Mouse (Mus musculus) small intestine, adult 2 months (tissue): ENCODE measurements around the gene Bpi. TPM values are rescaled to one million over a fixed set of nuclear protein-coding genes. Genes with fewer than 3 reads are reported as not detected.

Experiments used
- H3K27ac ChIP-seq: fragments of 200-500 bp; 2 replicates; pipeline ENCODE4 v1.5.1; 2012; ENCODE audit warnings: low read depth, low read length, control low read depth, inconsistent platforms; ENCODE audit not compliant: insufficient read depth
- H3K27me3 ChIP-seq: fragments of 200-500 bp; 2 replicates; pipeline ENCODE4 v1.6.1; 2012; ENCODE audit warnings: mild to moderate bottlenecking, moderate library complexity, low read length, inconsistent platforms; ENCODE audit not compliant: control insufficient read depth, insufficient read depth
- H3K36me3 ChIP-seq: fragments of 200-500 bp; 2 replicates; pipeline ENCODE4 v1.6.1; 2012; ENCODE audit warnings: mild to moderate bottlenecking, low read length, control low read depth, inconsistent platforms; ENCODE audit not compliant: control insufficient read depth, insufficient read depth
- H3K4me1 ChIP-seq: fragments of 200-500 bp; 2 replicates; pipeline ENCODE4 v1.6.1; 2012; ENCODE audit warnings: low read length, inconsistent platforms, mixed read lengths; ENCODE audit not compliant: control insufficient read depth, insufficient read depth, insufficient read length
- H3K4me3 ChIP-seq: fragments of 200-500 bp; 2 replicates; pipeline ENCODE4 v1.5.1; 2012; ENCODE audit warnings: low read depth, mild to moderate bottlenecking, control low read depth, inconsistent platforms, low read length, moderate library complexity
- CTCF ChIP-seq: fragments of 200-500 bp; IDR thresholded peaks from 2 replicates; pipeline ENCODE4 v1.5.1; 2012; ENCODE audit warnings: low read depth, mild to moderate bottlenecking, control low read depth, inconsistent platforms, low read length, moderate library complexity, mixed read lengths; ENCODE audit not compliant: insufficient replicate concordance, insufficient read length; ENCODE audit errors: extremely low read depth
- POLR2A ChIP-seq: fragments of 200-500 bp; IDR thresholded peaks from 2 replicates; pipeline ENCODE4 v1.6.1; 2012; ENCODE audit warnings: low read depth, mild to moderate bottlenecking, control low read depth, inconsistent platforms, low read length, moderate library complexity
- WGBS: fragments of 180-500 bp; shearing (Covaris S2); methylation state at CpG from one replicate; pipeline ENCODE4 v1.1.7; 2018; 5-methylcytosine and 5-hydroxymethylcytosine counted together
- polyA plus RNA-seq: library from polyadenylated mRNA; depleted of rRNA; stranded (reverse); fragments of >200 nt; gene quantifications from 2 replicates; pipeline ENCODE4 v1.2.3, GENCODE M21; 2012

Bpi gene
- polyA plus RNA-seq, 1 experiment: not detected

DNA sequence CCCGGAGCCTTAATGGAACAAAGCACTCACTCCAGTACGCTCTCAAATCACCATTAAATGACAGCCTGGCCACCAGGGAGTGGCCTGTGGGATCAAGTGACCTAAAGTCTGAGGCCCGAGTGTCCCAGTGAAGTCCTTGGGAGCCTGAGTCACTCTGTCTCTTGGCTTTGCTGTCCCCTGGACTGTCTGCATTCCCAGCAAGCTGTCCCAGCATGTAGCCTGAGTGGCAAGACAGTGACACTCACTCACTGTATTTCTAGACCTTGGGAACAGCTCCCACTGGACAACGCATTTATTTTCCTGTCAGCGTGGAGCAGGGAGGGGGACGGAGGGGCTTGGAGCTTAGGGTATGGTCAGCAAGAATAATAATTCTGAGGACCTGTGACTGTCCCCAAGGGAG lies 18.6 kb downstream of the Bpi start:
- Histone ChIP-seq H3K4me3 (no peak overlapping the region), H3K4me1 (no peaks in the 10 kb centered on the region), H3K27ac (no peak overlapping the region), H3K27me3 (no peaks in the 10 kb centered on the region), H3K36me3 (no peaks in the 10 kb centered on the region)
- WGBS: 85% methylated on average over 6 of the region's 6 CpGs
- TF ChIP-seq CTCF (no peak), POLR2A (no peak)

DNA sequence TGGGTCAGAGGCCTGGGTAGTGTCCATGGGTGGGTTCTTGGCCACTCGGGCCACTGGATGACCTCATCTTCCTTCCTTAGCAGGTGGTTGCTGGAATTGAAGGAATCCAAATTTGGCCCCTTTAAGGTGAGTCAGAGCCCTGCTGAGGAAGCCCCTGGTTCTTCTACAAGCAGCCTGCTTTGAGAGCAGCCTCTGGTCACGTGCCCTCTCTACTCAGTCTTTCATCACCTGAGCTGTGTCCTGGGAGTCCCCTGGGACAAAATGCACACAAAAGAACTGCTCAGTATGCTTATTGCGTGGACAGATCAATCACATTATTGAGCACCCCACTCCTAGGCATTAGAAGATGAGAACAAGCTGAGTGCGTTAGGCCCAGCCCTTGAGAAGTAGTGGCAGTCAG lies 19.0 kb downstream of the Bpi start:
- no peaks in the 10 kb centered on the region for H3K36me3 ChIP-seq
- TF ChIP-seq CTCF: no peak
- TF ChIP-seq POLR2A: no peak
- H3K27me3 ChIP-seq: no peaks in the 10 kb centered on the region
- H3K27ac ChIP-seq: no peak overlapping the region
- H3K4me1 ChIP-seq: no peaks in the 10 kb centered on the region
- no peak overlapping the region for H3K4me3 ChIP-seq
- 81% methylated on average over 4 of the region's 4 CpGs for WGBS

DNA sequence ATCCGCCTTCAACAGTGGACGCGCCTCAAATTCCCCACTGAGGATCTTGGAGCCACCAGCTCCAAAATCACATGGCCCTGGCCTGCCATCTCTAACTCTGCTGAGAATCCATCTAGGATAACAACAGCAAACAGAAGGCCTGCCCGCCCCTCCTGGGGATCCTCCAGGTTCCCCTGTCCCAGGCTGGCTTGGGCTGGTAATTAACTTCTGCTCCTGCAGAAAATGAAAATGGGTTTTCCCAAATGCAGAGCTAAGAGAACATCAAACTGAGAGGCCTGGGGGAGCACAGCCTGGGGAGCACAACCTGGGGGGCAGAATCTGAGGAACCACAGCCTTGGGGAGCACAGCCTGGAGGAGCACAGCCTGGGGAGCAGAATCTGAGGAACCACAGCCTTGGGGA lies 21.8 kb downstream of the Bpi start:
- Histone ChIP-seq H3K27me3 (no peaks in the 10 kb centered on the region), H3K36me3 (no peaks in the 10 kb centered on the region), H3K4me3 (no peak overlapping the region), H3K4me1 (no peaks in the 10 kb centered on the region), H3K27ac (no peak overlapping the region)
- 89% methylated on average over 4 of the region's 4 CpGs for WGBS
- no peak for TF ChIP-seq POLR2A
- no peak for TF ChIP-seq CTCF

DNA sequence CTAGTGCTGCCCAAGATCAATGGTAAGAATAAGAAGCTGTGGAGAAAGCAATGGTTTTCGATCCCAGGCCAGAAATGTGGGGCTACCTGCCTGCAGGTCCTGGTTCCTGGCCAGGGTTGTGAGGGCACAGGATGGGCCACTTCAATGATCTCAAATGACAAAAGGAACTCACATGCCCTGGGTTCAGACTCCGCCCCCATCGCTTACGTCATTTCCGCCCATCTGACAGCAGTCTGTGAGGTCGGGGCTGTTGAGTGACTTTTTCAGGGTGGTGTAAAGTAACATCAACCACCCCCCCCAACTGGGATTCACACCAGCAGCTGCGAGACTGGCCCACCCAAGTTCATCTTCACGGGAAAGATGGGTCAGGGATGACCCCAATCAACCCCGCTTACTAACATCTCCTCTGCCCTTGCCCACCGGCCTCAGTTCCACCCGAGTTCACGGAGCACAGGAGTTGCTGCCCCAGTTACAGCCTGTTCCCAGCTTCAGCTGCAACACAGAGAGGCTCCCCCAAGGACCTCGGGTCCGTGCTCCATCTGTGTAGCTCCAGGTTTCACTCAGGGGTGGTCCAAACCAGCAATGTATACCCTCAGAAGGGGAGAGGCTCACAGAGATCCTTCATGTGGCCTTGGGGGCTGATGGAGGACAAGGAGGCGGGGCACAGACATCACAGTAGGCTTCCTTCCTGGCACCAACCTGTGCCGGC lies 23.8 kb downstream of the Bpi start:
- TF ChIP-seq POLR2A: no peak
- no peak for TF ChIP-seq CTCF
- Histone ChIP-seq H3K27me3 (no peaks in the 10 kb centered on the region), H3K4me1 (no peaks in the 10 kb centered on the region), H3K27ac (no peak overlapping the region), H3K36me3 (no peaks in the 10 kb centered on the region), H3K4me3 (no peak overlapping the region)
- 60% methylated on average over 16 of the region's 16 CpGs for WGBS

DNA sequence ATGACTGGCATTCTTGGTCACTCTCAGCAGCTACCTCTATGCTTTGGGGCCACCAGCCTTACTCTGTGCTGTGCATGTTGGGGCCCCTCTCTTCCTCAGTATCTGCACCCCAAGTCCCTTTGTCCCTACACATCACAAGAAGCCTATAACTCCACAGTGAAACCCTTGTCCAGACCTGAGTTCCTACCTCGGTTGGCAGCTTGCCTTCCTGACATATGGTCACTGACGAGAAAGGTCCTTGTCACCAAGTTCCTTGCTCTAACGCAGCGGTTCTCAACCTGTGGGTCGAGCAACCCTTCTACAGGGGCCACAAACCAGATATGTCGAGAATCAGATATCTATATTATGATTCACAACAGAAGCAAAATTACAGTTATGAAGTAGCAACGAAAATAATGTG lies 25.2 kb downstream of the Bpi start:
- H3K36me3 ChIP-seq: no peaks in the 10 kb centered on the region
- H3K27me3 ChIP-seq: no peaks in the 10 kb centered on the region
- no peak overlapping the region for H3K4me3 ChIP-seq
- H3K27ac ChIP-seq: no peak overlapping the region
- 68% methylated on average over 7 of the region's 7 CpGs for WGBS
- TF ChIP-seq POLR2A (no peak), CTCF (no peak)
- H3K4me1 ChIP-seq: no peaks in the 10 kb centered on the region

DNA sequence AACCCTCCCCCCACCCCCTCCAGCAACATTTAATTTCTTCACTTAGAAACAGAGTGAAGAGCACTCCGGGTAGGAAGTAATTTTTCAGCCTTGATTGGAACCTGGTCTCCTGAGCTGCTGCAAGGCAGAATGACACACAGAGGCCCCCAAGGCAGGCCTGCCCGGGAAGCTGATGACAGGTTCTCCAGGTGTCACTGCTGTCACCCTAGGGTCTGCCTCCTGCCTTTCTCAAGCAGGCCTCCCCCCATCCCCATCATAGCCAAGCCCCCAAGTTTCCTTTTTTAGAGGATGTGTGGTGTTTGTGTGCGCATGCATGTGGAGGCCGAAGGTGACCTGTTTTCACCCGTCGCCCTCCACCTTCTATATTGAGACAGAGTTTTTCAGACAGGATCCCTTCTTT lies 25.9 kb downstream of the Bpi start:
- Histone ChIP-seq H3K27ac (no peak overlapping the region), H3K4me1 (no peaks in the 10 kb centered on the region), H3K4me3 (no peak overlapping the region), H3K27me3 (no peaks in the 10 kb centered on the region), H3K36me3 (no peaks in the 10 kb centered on the region)
- no peak for TF ChIP-seq POLR2A
- TF ChIP-seq CTCF: no peak
- WGBS: 80% methylated on average over 6 of the region's 6 CpGs

DNA sequence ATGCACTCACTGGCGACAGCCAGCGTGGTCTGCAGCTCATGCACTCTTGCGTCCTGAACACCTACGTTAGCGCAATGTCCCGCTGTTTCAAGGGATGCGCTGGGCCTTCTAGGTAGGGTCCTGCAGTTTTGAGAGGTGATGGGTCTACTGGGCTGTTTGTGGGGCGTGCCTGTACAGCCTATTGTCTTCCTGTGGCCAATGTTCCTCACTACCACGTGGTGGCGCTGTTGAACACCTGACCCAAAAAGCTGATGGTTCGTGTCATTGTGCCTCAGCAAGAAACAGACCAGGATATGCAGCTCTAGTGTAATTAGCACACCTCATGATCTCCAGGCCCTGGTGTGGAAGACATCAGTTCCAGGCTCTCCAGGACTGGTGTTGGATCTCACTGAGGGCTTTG lies 26.7 kb downstream of the Bpi start:
- Histone ChIP-seq H3K4me1 (no peaks in the 10 kb centered on the region), H3K27me3 (no peaks in the 10 kb centered on the region), H3K4me3 (no peak overlapping the region), H3K27ac (no peak overlapping the region), H3K36me3 (no peaks in the 10 kb centered on the region)
- TF ChIP-seq POLR2A (no peak), CTCF (peak; percentile 83; the same call in 1 of the 2 replicates)
- WGBS: 24% methylated on average over 11 of the region's 11 CpGs
